Mouse (Mus musculus) midbrain, embryonic 11.5 days (tissue): ENCODE measurements at regions not wholly inside any gene's neighbourhood (a gene's known extent, or its start where the extent isn't known, plus 50 kb on each side); places are given as distances from the start of the nearest gene placed in this dataset.

ENCODE experiments used
- ATAC-seq: fragments of 200-750 bp; cut with Nextera tagmentation; 2 replicates; pipeline ENCODE4 v1.8.0; 2017; ENCODE audit warnings: moderate TSS enrichment, moderate library complexity; ENCODE audit not compliant: low FRiP score
- DNase-seq: peaks from one replicate; pipeline ENCODE4 v3.0.0; 2015; ENCODE audit warnings: low spot score; ENCODE audit errors: missing footprints
- H3K27ac ChIP-seq: fragments of 300-500 bp; sonication (generic); 2 replicates; pipeline ENCODE4 v1.5.1; 2014; ENCODE audit warnings: low read depth, low read length
- H3K27me3 ChIP-seq: fragments of 300-500 bp; sonication (generic); 2 replicates; pipeline ENCODE4 v1.6.1; 2014; ENCODE audit warnings: mild to moderate bottlenecking, low read length, moderate library complexity, mixed read lengths; ENCODE audit not compliant: control insufficient read depth, insufficient read depth
- H3K36me3 ChIP-seq: fragments of 300-500 bp; sonication (generic); 2 replicates; pipeline ENCODE4 v1.6.1; 2014; ENCODE audit warnings: mild to moderate bottlenecking, low read length, moderate library complexity, mixed read lengths; ENCODE audit not compliant: control insufficient read depth, insufficient read depth
- H3K4me1 ChIP-seq: fragments of 300-500 bp; sonication (generic); 2 replicates; pipeline ENCODE4 v1.6.1; 2014; ENCODE audit warnings: low read length; ENCODE audit not compliant: control insufficient read depth, insufficient read depth
- H3K4me2 ChIP-seq: fragments of 300-500 bp; sonication (generic); 2 replicates; pipeline ENCODE4 v1.6.1; 2014; ENCODE audit warnings: mild to moderate bottlenecking, moderate library complexity
- H3K4me3 ChIP-seq: fragments of 300-500 bp; sonication (generic); 2 replicates; pipeline ENCODE4 v1.5.1; 2014; ENCODE audit warnings: low read depth, low read length
- H3K9ac ChIP-seq: fragments of 300-500 bp; sonication (generic); 2 replicates; pipeline ENCODE4 v1.6.1; 2014; ENCODE audit warnings: low read length
- H3K9me3 ChIP-seq: fragments of 300-500 bp; sonication (generic); 2 replicates; pipeline ENCODE4 v1.6.1; 2016; ENCODE audit warnings: low read length; ENCODE audit not compliant: control insufficient read depth
- WGBS: fragments of 180-500 bp; shearing (Covaris S2); extraction: QIAGEN DNeasy Blood & Tissue Kit; methylation state at CpG from one replicate; pipeline ENCODE4 v1.1.7; 2014; 5-methylcytosine and 5-hydroxymethylcytosine counted together

GRCm38 (mm10) chr13:37481514-37481913 lies 136.5 kb downstream of the Ly86 start:
- Histone ChIP-seq H3K4me1 (peaks cover 13% of the 10 kb centered on the region), H3K27ac (no peak overlapping the region), H3K9me3 (no peaks in the 10 kb centered on the region), H3K36me3 (no peaks in the 10 kb centered on the region), H3K27me3 (no peaks in the 10 kb centered on the region; the same call in 1 of the 2 replicates), H3K4me3 (no peak overlapping the region), H3K4me2 (no peak overlapping the region), H3K9ac (no peak overlapping the region)
- ATAC-seq, result no peak
- peak; percentile 54 for DNase-seq
- 51% methylated on average over 5 of the region's 5 CpGs for WGBS

GRCm38 (mm10) chr13:37482038-37482437 lies 137.0 kb downstream of the Ly86 start:
- Histone ChIP-seq H3K27ac (no peak overlapping the region), H3K36me3 (no peaks in the 10 kb centered on the region), H3K4me2 (no peak overlapping the region), H3K4me1 (peaks cover 13% of the 10 kb centered on the region), H3K4me3 (no peak overlapping the region), H3K9ac (no peak overlapping the region), H3K9me3 (no peaks in the 10 kb centered on the region), H3K27me3 (no peaks in the 10 kb centered on the region; the same call in 1 of the 2 replicates)
- no peak for ATAC-seq
- peak; percentile 83 for DNase-seq
- WGBS, result 70% methylated on average over 2 of the region's 2 CpGs

DNA sequence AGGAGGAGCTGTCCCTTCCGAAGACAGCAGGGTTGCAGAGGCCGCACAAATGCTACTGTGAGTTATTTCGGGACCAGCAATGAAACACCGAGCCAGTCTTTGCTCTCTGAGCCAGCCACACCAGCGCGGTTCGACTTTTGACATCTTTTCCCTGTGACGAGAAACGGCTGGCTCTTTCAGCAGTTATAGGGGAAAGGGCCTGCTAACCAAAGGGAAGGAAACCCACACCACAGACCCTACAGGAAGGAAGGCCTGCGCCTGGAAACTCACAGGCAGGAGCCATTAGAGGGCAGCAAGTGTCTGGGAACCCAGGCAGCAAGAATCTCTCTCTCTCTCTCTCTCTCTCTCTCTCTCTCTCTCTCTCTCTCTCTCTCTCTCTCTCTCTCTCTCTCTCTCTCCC lies 137.6 kb downstream of the Ly86 start:
- H3K4me1 ChIP-seq, result peaks cover 12% of the 10 kb centered on the region
- H3K36me3 ChIP-seq, result no peaks in the 10 kb centered on the region
- H3K9ac ChIP-seq, result peak overlapping the region; percentile 14; the same call in 1 of the 2 replicates
- peak; percentile 92 for DNase-seq
- H3K4me2 ChIP-seq, result no peak overlapping the region
- H3K27ac ChIP-seq, result no peak overlapping the region
- no peaks in the 10 kb centered on the region; the same call in 1 of the 2 replicates for H3K27me3 ChIP-seq
- no peaks in the 10 kb centered on the region for H3K9me3 ChIP-seq
- WGBS, result 15% methylated on average over 10 of the region's 10 CpGs
- no peak overlapping the region for H3K4me3 ChIP-seq
- peak; percentile 61 for ATAC-seq

DNA sequence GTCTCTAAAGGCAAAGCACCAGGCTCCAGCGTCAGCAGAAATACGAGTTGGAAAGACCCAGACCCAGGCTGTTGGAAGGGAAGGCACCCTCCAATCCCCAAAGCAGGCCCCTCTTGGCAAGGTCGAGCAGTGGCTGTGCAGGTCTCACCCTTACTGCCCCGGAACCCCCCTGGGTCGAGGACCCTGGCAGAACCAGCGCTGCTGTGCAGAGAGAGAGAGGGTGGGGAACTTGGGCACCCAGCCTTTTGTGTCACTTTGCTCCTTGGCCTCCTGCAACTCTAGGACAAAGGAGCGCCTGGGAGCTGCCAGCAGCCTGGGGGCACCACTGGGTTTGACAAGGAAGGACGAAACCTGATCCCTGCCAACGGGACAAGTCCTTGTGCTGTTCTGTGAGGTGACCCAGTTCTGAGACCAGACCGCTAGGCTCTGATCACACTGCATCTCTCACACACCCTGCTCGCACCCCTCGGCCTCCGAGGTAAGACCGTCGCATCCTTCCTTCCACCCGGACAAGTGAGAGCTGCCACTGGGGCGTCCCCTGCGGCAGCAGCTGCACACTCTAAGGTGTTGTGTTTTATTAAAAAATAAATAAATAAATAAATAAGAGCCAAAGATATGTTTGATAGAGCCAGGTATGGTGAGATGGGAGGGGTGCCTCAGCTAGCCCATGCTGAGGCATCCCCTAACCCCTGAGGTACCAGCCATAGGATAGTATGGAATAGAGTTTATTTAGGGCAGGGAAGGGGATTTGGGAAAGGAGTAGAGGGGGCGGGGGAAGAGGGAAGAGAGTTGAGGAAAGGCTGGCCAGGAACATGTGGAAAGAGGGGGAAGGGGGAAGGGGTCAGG lies 138.2 kb downstream of the Ly86 start:
- Histone ChIP-seq H3K9ac (peak overlapping the region; percentile 41), H3K27ac (no peak overlapping the region), H3K4me3 (no peak overlapping the region), H3K4me1 (peaks cover 6% of the 10 kb centered on the region), H3K36me3 (no peaks in the 10 kb centered on the region), H3K27me3 (no peaks in the 10 kb centered on the region; the same call in 1 of the 2 replicates), H3K9me3 (no peaks in the 10 kb centered on the region), H3K4me2 (peak overlapping the region; percentile 36)
- peak; percentile 66 for ATAC-seq
- 14% methylated on average over 19 of the region's 19 CpGs for WGBS
- DNase-seq, result peak; percentile 92

DNA sequence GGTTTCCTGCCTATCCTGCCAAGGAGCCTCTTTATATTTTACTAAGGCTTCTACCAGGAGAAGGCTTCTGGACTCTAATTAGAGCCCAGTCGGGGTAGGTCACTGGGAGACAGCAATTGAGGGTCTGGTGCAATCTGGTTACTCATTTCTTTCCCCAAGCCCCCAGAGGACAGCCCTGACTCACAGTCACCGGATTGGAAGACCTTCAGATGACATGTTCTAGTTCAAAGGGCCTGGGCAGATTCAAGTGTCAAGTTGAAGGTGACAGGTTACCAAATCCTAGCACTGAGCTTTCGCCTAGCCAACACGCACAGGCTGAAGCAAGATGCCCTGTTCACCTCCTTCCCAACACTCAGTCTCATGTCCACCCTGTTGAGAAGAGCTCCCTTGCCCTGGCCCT lies 139.6 kb downstream of the Ly86 start:
- no peak overlapping the region for H3K27ac ChIP-seq
- ATAC-seq (no peak), DNase-seq (peak; percentile 31)

GRCm38 (mm10) chr13:37492115-37493001 lies 147.3 kb downstream of the Ly86 start:
- Histone ChIP-seq H3K4me2 (no peak overlapping the region), H3K27me3 (no peaks in the 10 kb centered on the region), H3K36me3 (no peaks in the 10 kb centered on the region), H3K4me3 (no peak overlapping the region), H3K9me3 (no peaks in the 10 kb centered on the region), H3K4me1 (no peaks in the 10 kb centered on the region), H3K9ac (no peak overlapping the region), H3K27ac (no peak overlapping the region)
- DNase-seq (peak; percentile 70), ATAC-seq (no peak)
- 75% methylated on average over 11 of the region's 11 CpGs for WGBS

More for the DNA sequence above, 139.6 kb downstream of the Ly86 start:
- Histone ChIP-seq H3K4me1 (peaks cover 6% of the 10 kb centered on the region), H3K27me3 (no peaks in the 10 kb centered on the region), H3K36me3 (no peaks in the 10 kb centered on the region), H3K9ac (no peak overlapping the region), H3K4me3 (no peak overlapping the region), H3K9me3 (no peaks in the 10 kb centered on the region), H3K4me2 (no peak overlapping the region)
- WGBS, result 84% methylated on average over 4 of the region's 4 CpGs

GRCm38 (mm10) chr13:37493331-37493730 lies 148.3 kb downstream of the Ly86 start:
- Histone ChIP-seq H3K4me2 (no peak overlapping the region), H3K27me3 (no peaks in the 10 kb centered on the region), H3K9me3 (no peaks in the 10 kb centered on the region), H3K27ac (no peak overlapping the region), H3K36me3 (no peaks in the 10 kb centered on the region), H3K4me3 (no peak overlapping the region), H3K9ac (no peak overlapping the region), H3K4me1 (no peaks in the 10 kb centered on the region)
- WGBS, result 97% methylated on average over 1 of the region's 1 CpGs
- DNase-seq, result peak; percentile 35
- ATAC-seq, result no peak

- Histone ChIP-seq H3K9ac (no peak overlapping the region), H3K36me3 (no peaks in the 10 kb centered on the region), H3K9me3 (no peaks in the 10 kb centered on the region), H3K4me3 (no peak overlapping the region), H3K27ac (no peak overlapping the region), H3K4me1 (no peaks in the 10 kb centered on the region), H3K4me2 (no peak overlapping the region), H3K27me3 (no peaks in the 10 kb centered on the region)
- WGBS, result 83% methylated on average over 8 of the region's 8 CpGs
- ATAC-seq (no peak), DNase-seq (no peak)
Observed at GRCm38 (mm10) chr13:37495272-37495932, 150.4 kb downstream of the Ly86 start.
